Mouse (Mus musculus): Measurements from ENCODE around the gene Hspb11. TPM values are rescaled to one million over a fixed set of nuclear protein-coding genes. Genes with fewer than 3 reads are reported as not detected.

Gene Hspb11
- total RNA-seq, 1 experiment from 2014 or later = 8.9 TPM

DNA sequence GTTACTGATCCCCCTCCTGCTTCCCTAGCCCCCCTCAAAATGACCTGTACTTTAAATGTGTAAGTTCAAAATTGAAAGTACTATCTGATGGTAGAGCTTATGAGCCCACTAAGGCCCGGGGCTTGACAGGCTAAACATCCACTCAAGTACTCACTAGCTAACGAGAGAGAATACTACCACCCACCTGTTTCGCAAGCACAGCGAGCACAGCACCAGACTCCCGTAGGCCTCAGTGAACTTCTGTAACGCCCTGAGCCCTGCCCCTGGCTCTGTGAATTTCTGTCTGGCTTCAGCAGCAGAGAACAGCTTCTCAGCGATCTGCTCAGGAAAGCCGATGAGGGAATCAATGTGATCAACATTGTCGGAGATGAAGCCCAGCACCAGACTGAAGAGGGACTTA, 6.3 kb upstream of the Hspb11 start:
- ATAC-seq (replicated peaks; ENCODE audit: insufficient number of reproducible peaks, low FRiP score, low TSS enrichment, poor library complexity, severe bottlenecking) = no peak

DNA sequence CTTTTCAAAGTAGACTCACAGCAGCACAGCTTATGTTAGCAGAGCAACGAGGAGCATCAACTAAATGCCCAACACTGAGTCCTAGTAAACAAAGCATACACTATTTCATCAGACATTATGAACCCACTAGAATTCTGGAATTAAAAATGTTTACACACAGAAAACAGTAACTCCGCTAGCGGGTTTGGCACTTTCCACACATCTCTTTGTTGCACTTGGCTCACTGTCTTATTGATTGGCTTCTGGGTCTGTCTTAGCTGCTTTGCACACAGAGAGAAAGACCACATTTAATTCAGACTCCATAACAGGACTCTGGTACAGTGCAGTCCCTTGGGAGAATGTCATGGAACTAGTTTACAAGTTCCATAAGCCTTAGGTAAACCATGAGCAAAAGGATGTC, 5.3 kb upstream of the Hspb11 start:
- no peak for ATAC-seq (replicated peaks; ENCODE audit: insufficient number of reproducible peaks, low FRiP score, low TSS enrichment, poor library complexity, severe bottlenecking)

DNA sequence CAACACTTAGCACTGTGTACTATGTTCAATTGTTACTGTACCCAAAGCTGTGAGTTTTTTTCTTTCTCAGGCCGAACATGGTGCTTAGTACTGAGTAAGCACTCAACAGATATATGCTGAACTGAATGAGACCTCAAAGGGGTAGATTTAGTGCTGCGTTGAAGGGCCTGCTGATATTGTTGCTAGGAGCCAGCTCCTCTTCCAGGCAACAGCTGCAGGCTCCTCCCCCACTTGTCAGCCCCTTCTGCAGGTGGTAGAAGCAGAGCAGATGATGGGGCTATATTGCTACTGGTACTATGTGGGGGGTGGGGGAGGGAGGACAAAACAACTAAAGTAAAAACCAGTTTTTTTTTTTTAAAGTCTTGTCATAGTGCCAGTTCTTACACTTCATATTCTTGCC, 3.9 kb upstream of the Hspb11 start:
- ATAC-seq (replicated peaks; ENCODE audit: insufficient number of reproducible peaks, low FRiP score, low TSS enrichment, poor library complexity, severe bottlenecking) = no peak

DNA sequence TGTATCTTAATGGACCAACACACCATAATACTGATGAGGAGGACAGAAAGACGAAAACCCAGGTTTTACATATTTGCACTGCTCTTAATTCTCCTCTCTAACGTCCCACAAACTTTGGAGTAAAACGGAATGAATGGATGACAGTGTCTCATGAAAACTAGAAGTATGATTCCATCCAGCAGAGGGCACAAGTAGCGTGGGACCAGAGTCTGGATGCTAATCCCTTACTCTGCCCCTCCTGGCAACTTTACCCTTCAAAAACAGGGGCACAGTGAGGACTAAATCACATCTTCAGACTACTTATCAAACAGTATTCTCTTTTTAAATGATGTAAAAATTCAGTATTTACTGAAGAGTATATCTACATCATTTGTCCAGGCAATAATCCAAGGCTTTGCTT, 2.9 kb upstream of the Hspb11 start:
- ATAC-seq (replicated peaks; ENCODE audit: insufficient number of reproducible peaks, low FRiP score, low TSS enrichment, poor library complexity, severe bottlenecking) = no peak

DNA sequence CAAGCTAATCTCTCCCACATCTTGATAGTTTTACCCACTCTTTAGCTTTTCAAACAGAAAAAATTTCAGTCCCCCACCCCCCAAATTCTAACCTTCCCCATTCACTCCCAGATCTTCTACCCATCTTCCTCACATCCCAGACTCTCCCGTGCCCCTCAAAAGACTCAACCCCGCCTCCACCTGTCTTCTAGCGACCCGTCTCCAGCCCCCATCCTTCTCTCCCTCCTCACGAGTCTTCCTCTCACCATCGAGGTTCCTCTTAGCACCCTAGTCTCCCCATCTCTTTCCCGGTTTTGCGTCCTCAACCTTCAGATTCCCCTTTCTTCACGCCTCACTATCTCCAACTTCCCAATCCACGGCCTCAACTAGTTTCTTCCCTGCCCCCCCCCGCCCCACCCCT, 871 bp upstream of the Hspb11 start:
- no peak for ATAC-seq (replicated peaks; ENCODE audit: insufficient number of reproducible peaks, low FRiP score, low TSS enrichment, poor library complexity, severe bottlenecking)

DNA sequence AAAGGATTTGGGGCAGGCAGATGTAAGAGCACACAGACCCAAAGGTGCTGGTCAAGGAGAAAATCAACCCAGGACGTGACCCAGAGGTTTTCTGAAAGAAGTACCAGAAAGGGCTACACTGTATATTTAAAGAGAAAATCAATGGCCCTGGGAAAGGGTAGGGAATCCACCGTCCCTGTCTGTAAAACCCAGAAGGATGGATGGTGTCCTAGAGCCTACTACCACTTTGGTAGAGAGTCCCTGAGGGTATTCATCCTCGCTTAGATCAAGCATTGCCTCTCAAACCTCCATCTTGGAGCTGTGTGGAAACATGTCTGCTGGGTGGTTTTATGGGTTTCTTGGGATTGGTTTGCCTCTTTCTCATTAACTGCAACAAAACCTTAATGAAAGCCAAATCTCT, 1.0 kb downstream of the Hspb11 start:
- ATAC-seq (replicated peaks; ENCODE audit: insufficient number of reproducible peaks, low FRiP score, low TSS enrichment, poor library complexity, severe bottlenecking) = no peak

DNA sequence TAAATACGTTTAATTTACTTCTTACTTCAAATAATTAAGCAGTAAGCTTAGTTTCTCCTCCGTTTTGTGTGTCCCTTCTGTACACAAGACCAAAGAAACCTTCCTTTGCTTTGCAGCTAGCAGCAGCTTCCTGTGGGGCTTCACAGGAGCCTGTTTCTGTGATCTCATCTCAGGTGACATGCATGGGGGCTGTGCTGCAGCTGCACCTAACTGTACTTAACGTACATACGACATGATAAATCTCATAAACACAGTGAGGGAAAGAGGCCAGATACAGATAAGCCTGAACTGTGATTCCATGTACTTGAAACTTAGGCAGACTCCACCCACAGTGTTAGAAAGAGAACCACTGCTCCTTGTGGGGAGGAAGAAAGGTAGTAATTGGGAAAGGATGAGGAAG, 6.6 kb downstream of the Hspb11 start:
- ATAC-seq (replicated peaks; ENCODE audit: insufficient number of reproducible peaks, low FRiP score, low TSS enrichment, poor library complexity, severe bottlenecking) = no peak

DNA sequence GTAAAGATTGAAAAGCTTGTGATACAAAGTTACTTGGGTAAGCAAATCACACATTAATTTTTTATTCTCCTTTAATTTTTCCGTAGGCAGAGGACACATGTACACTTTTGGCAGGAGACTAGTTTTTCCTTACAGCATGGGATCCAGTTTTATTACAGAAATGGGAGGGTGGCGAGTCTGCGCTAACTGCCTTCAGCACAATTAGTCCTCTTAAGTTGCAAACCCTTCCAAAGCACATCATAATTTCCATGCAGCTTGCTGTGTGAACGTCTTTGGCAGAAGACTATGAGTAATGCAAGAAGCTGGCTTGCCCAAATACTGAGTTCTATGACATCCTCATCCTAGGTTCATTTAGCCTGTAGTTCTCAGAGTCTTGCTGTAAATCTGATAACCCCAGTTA, 20.3 kb downstream of the Hspb11 start:
- ATAC-seq (replicated peaks; ENCODE audit: insufficient number of reproducible peaks, low FRiP score, low TSS enrichment, poor library complexity, severe bottlenecking) = no peak

DNA sequence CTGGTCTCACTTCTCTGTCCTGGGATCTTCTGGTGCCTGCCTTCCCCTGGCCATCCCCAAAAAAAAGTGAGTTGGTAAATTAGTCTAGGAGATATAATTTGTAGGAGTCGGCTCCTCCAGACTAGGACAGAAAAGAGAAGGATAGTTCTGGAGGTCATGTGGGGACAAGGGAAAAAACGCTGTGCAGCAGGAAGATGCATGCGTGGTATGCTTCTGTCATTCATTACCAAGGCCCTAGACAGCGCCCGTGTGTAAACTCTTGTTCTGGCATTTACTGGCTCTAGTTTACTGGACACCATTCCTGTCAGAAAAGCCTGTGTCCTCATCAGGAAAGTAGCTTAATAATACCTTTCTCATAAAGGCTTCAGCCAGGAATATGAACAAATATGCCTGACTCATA, 21.1 kb downstream of the Hspb11 start:
- no peak for ATAC-seq (replicated peaks; ENCODE audit: insufficient number of reproducible peaks, low FRiP score, low TSS enrichment, poor library complexity, severe bottlenecking)

DNA sequence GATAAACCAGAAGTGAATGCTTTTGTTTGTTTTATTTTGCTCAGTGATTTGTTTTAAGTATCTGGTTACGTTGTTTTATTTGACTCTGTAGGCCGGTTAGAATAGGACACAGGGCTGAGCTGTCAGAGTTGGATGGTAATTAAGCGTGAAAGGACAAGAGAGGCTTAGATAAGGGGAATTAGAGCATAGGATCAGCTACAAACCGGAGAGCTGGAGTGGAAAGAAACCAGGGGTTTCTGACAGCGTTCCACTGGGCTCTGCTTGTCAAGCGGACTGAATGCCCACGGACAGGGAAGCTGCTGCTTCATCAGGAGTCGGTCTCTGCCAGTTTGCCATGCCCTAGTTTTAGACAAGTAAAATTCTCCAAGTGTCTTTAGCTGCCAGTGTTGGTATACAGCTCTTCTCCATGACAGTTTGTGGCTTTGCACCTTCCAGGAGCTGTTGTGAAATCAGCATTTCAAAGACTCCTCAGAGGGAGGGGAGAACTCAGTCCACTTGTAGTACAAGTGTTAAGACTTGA, 24.9 kb downstream of the Hspb11 start:
- ATAC-seq (replicated peaks; ENCODE audit: insufficient number of reproducible peaks, low FRiP score, low TSS enrichment, poor library complexity, severe bottlenecking) = no peak

DNA sequence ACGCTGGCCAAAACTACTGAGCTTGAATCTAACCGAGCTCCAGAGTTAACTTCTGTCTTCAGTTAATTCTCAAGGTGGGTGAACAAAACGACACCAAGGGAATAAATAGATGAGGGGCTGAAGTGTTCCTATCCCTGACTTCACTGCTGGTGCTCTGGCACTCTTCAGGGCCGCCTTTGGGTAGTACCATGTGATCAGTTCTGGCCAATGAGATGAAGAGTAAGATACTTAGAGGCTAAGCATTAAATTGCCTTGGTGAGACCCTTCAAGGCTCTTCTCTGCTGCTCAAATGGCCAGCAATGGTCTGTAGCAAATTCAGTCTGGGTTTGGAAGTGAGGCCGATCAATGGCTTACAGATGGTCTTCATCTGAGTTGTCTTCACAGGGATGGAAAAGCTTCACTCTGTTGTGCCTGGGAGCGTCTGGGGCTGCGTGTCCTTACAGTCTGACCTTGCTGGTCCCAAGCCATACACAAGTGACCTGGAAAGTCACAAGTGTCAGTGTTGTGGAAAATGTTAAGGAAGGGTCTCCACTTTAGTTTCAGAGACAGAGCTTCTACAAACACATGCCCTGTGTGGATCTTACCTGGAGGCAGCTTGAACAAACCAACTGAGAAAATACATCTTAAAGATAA, 27.6 kb downstream of the Hspb11 start:
- ATAC-seq (replicated peaks; ENCODE audit: insufficient number of reproducible peaks, low FRiP score, low TSS enrichment, poor library complexity, severe bottlenecking) = no peak

DNA sequence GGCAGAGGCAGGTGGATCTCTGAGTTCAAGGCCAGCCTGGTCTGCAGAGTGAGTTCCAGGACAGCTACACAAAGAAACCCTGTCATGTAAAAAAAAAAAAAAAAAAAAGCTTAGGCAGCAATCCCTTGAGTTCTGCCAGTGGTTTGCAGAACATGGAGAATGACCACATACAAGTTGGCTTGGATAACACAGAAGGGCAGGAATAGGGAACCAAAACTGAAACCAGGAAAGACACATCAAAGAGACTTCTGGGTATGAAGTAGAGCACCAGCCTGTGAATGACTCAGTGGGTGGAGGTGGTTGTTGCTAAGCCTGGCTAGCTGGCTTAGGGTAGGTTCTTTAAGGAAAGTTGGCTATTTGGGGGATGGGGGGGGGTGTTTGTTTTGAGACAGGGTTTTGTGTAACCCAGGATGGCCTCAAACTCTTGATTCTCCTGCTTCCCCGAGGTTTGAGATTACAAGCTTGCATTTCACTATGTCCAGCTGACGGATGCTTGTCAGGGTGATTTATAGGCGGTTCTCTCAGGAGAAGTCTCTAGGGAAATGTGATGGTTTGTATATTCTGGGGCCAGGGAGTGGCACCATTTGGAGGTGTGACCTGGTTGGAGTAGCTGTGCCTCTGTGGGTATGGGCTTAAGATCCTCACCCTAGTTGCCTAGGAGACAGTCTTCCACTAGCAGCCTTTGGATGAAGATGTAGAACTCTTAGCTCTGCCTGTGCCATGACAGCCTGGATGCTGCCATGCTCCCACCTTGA, 32.2 kb downstream of the Hspb11 start:
- peak; percentile 96 for ATAC-seq (replicated peaks; ENCODE audit: insufficient number of reproducible peaks, low FRiP score, low TSS enrichment, poor library complexity, severe bottlenecking)

DNA sequence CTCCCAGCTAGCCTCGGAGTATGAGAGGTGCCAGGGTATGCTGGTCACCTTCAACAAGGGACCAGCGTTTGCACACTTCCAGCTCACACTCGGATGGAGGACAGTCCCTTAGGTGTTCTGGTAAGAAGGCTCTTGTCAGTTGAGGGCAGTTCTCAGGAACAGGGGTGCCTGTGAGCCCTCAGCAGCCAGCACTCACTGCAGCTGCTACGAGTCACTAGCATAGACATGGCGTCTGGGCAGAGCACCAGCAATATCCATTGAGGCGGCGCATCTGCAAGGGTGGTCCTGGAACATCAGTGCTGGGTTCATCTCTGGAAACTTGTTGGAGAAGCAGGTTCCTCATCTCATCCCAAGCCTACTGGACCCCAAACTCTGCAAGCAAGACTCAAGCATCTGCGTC, 33.0 kb downstream of the Hspb11 start:
- no peak for ATAC-seq (replicated peaks; ENCODE audit: insufficient number of reproducible peaks, low FRiP score, low TSS enrichment, poor library complexity, severe bottlenecking)

DNA sequence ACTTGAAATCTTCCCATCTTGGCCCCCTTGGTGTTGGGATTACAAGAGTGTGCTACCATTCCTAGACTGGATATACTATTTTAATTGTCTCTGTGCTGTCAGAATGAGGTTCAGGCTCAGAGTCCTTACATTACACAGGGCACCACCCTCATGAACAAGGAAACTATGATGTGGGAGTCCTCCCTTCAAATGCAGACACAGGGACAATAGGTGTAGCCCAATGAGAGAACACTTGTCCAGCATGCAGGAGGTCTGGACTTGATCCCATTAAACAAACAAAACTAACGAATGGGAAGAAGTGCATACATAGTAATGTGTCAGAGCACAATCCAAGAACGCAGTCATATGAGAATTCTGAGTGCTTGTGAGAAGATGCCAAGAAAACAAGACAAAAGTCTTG, 34.1 kb downstream of the Hspb11 start:
- no peak for ATAC-seq (replicated peaks; ENCODE audit: insufficient number of reproducible peaks, low FRiP score, low TSS enrichment, poor library complexity, severe bottlenecking)

DNA sequence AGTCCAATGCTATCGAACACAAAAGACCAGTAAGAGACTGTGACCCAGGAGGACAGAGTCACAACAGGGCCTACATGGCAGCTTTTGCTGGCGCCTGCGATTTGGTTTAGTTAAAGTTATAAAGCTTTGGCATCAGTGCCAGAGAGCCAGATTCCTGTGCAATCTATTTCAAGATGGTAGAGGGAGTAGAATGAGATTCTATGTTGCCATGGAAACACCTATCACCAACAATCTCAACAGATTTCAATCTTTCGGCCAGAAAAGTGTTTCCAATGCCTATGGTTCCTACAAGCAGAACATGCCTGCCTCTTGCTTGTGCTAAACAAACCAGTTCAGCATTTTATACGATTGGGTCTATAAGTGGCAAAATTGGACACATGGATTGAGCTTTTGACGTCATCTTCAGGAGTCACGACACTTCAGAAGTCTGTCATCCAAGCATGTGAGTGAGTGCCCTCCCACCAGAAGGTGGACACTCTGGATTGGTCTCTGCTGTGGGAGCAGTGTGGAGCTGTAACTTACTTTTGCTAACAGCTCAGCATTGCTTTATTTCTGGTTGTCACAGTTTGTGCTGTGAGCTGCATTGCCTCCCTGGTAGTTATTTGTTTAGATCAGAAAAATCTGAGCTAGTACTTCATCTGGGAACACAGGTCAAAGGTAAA, 38.3 kb downstream of the Hspb11 start:
- no peak for ATAC-seq (replicated peaks; ENCODE audit: insufficient number of reproducible peaks, low FRiP score, low TSS enrichment, poor library complexity, severe bottlenecking)

DNA sequence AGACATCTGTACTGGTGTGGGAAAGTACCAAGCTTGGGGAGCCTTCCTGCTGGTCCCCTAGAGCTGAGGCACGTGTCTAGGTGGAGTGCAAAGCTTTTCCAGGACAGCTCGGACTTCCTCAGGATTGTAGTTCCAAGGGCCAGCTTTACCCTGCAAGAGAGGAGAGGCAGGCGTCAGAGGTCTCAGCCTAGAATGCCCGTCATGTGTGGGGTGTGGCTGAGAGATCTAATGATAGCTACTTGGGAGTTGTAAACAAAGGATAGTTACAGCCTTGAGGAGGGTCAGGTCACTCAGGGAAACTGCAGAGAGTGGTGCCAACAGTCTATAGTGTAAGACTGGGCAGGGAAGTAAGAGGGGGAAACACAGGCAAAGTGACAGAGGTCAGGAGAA, 38.9 kb downstream of the Hspb11 start:
- no peak for ATAC-seq (replicated peaks; ENCODE audit: insufficient number of reproducible peaks, low FRiP score, low TSS enrichment, poor library complexity, severe bottlenecking)

DNA sequence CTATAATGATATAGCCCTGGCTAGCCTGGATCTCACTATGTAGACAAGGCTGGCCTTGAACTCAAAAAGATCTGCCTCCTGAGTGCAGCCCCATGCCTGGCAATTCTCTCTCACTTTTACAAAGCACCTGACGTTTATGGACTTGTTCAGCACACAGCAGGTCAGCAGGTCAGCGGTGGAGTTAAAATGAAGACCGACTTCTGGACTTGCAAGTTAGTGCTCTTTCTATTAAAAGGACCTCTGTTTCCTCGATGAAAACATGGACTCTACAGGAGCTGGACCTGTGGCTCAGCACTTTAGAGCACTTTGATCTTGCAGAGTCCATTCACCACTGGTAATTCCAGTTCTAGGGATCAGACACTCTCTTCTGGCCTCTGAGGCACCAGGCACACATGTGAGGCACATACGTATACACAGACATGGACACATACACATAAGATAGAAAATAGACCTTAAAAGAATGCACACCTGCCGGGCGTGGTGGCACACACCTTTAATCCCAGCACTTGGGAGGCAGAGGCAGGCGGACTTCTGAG, 44.7 kb downstream of the Hspb11 start:
- no peak for ATAC-seq (replicated peaks; ENCODE audit: insufficient number of reproducible peaks, low FRiP score, low TSS enrichment, poor library complexity, severe bottlenecking)

DNA sequence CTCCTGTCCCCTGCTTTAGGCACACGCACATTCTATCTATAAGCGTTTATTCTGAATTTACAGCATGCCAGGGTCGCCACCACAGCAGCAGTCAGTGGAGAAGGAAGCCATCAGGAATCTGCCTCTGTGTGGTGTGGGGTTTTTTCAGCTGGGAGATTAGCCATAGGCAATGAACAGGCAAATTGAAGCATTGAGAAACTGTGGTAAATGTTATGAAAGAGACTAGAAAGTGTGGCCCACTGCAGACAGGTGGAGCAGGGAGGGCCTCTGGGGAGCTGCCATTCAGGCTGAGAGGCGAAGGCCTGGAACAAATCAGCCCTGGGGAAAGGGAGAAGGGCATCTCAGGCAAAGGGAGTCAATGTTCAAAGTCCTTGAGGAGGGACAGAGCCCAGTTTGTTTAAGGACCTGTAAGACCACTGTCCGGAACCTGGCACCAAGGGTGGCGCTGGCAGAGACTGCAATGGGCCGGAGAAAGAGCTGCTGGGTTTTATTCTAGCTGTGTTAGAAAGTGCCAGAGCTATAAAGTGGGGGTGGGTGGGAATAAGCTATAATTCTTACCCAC, 46.5 kb downstream of the Hspb11 start:
- ATAC-seq (replicated peaks; ENCODE audit: insufficient number of reproducible peaks, low FRiP score, low TSS enrichment, poor library complexity, severe bottlenecking) = no peak

DNA sequence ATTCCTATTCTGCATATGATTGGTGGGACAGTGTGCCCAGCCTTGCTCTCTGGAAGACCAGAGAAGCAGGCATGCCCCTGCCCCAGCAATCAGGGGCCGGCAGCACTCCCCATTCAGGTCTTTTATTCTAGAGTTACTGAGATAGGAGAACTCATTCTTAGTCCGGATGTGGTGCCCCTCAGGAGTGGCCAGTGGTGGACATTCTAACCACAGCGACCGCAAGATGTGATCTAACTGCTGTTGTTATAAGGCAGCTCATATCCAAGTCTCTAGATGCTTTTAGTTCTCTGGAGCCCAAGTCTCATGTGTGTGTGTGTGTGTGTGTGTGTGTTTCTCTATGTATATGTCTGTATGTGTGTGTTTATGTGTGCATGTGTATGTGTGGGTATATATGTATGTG, 47.0 kb downstream of the Hspb11 start:
- 0 out of 2 replicates have a peak, but pooled peaks have one; percentile 40 for ATAC-seq (replicated peaks; ENCODE audit: insufficient number of reproducible peaks, low FRiP score, low TSS enrichment, poor library complexity, severe bottlenecking)
